Mouse (Mus musculus) kidney, adult 2 months (tissue): ENCODE measurements around the gene Cgref1. TPM values are rescaled to one million over a fixed set of nuclear protein-coding genes. Genes with fewer than 3 reads are reported as not detected.

Experiments used
- DNase-seq: peaks from one replicate; pipeline ENCODE4 v3.0.0; 2021
- H3K27ac ChIP-seq: fragments of 200-500 bp; 2 replicates; pipeline ENCODE4 v1.5.1; 2012; ENCODE audit warnings: low read depth, low read length, control low read depth, inconsistent platforms; ENCODE audit not compliant: insufficient read depth
- H3K27me3 ChIP-seq: fragments of 200-500 bp; replicated peaks from 2 replicates; pipeline ENCODE4 v1.6.1; 2012; ENCODE audit warnings: mild to moderate bottlenecking, moderate library complexity, low read length, inconsistent platforms; ENCODE audit not compliant: control insufficient read depth, insufficient read depth
- H3K36me3 ChIP-seq: fragments of 200-500 bp; 2 replicates; pipeline ENCODE4 v1.6.1; 2012; ENCODE audit warnings: mild to moderate bottlenecking, moderate library complexity, low read length, inconsistent platforms; ENCODE audit not compliant: control insufficient read depth, insufficient read depth
- H3K4me1 ChIP-seq: fragments of 200-500 bp; 2 replicates; pipeline ENCODE4 v1.6.1; 2011; ENCODE audit warnings: low read length; ENCODE audit not compliant: control insufficient read depth, insufficient read depth
- H3K4me3 ChIP-seq: fragments of 200-500 bp; 2 replicates; pipeline ENCODE4 v1.5.1; 2011; ENCODE audit warnings: mild to moderate bottlenecking, low read depth, low read length, control low read depth; ENCODE audit not compliant: insufficient read depth
- CTCF ChIP-seq: fragments of 200-500 bp; conservative IDR thresholded peaks from 2 replicates; pipeline ENCODE4 v1.5.1; 2011; ENCODE audit warnings: low read depth, mild to moderate bottlenecking, control low read depth, low read length, moderate library complexity, mixed read lengths; ENCODE audit not compliant: insufficient read depth, insufficient read length
- POLR2A ChIP-seq: fragments of 200-500 bp; IDR thresholded peaks from one replicate; pipeline ENCODE4 v1.6.1; 2011; ENCODE audit warnings: low read depth, low read length, control low read depth
- WGBS: fragments of 180-500 bp; shearing (Covaris S2); methylation state at CpG from one replicate; pipeline ENCODE4 v1.1.7; 2018; 5-methylcytosine and 5-hydroxymethylcytosine counted together
- polyA plus RNA-seq: library from polyadenylated mRNA; depleted of rRNA; stranded (reverse); fragments of >200 nt; gene quantifications from 2 replicates; pipeline ENCODE4 v1.2.3, GENCODE M21; 2012

The Cgref1 gene
- polyA plus RNA-seq, 1 experiment: 387 TPM

DNA sequence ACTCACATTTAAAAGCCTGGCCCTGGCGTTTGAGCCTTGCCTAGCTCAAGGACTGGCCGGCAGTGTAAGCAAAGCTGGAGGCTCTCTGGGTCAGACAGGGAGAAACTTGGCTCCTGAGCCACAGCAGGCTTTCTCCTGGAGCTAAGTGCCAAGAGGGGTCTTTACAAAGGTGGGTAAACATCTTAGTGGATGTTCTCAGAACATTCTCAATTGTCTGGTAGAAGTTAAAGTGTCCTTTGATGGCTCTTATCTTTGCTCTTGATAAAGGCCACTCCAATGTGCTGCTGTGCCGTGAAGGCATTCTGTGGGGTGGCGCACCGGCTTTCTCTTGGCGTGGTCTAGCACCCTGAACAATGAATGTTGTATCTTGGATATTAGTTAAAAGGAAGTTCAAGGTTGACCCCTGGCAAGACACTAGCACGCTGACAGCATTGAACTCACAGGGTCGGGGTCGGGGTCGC, 22.8 kb downstream of the Cgref1 start:
- peak overlapping the region; percentile 95 for H3K27ac ChIP-seq
- WGBS: 48% methylated on average over 10 of the region's 10 CpGs
- peak overlapping the region; percentile 96 for H3K4me3 ChIP-seq
- peaks cover 12% of the 10 kb centered on the region; the same call in 1 of the 2 replicates for H3K4me1 ChIP-seq
- no peak for DNase-seq
- no peak for TF ChIP-seq CTCF
- TF ChIP-seq POLR2A: no peak
- no peaks in the 10 kb centered on the region for H3K27me3 ChIP-seq
- no peaks in the 10 kb centered on the region for H3K36me3 ChIP-seq

DNA sequence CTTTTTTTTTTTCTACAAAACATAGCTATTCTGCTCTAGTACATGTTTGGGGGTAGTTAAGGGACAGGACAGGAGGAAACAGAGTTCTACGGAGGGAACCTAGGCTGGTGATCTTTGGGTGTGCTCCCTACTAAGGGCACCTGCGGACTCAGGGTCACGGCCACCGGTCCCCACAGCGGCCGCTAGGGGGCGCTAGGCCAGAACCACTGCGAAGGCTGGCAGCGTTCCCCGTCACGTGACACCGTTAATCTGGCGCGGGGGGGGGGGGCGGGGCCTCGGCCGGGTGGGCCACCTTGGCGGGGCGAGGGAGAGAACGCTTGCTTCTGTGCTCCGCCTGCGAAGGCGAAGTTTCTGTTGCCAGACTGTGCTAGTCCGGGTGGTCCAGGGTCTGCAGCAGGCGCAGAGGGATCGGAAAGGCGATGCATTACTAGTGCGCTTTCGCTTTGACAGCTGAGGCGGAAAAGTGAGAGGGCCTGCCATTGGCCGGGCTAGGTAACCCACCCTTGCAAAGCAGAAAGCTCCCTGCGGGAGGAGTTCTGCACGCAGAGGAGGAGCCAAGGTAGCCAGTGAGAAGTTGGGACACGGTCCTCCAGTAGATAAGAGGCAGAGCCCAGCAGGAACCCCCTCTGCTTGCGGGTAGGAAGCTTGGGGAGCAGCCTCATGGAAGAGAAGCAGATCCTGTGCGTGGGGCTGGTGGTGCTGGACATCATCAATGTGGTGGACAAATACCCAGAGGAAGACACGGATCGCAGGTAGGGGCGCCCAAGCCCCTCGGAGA, 23.9 kb downstream of the Cgref1 start, which contains the start of gene Khk:
TSS of gene Khk (plus strand) at position 176 of the 778 bp plus-strand sequence.
- no peaks in the 10 kb centered on the region for H3K36me3 ChIP-seq
- H3K4me1 ChIP-seq: peaks cover 9% of the 10 kb centered on the region; the same call in 1 of the 2 replicates
- no peaks in the 10 kb centered on the region for H3K27me3 ChIP-seq
- peak; percentile 94 for DNase-seq
- TF ChIP-seq POLR2A (peak; percentile 85), CTCF (peak; percentile 78)
- peak within 1 kb of the TSS; percentile 96 for H3K4me3 ChIP-seq
- 1% methylated on average over 36 of the region's 40 CpGs for WGBS
- H3K27ac ChIP-seq: peak within 1 kb of the TSS; percentile 95

GRCm38 (mm10) chr5:30920621-30921020, 24.8 kb downstream of the Cgref1 start:
- no peaks in the 10 kb centered on the region for H3K36me3 ChIP-seq
- 0 out of 2 replicates have a peak overlapping the region, but pooled peaks have one; percentile 3 for H3K27ac ChIP-seq
- peak overlapping the region; percentile 1; the same call in 1 of the 2 replicates for H3K4me3 ChIP-seq
- peaks cover 13% of the 10 kb centered on the region; the same call in 1 of the 2 replicates for H3K4me1 ChIP-seq
- TF ChIP-seq CTCF (no peak), POLR2A (no peak)
- peak; percentile 68 for DNase-seq
- no peaks in the 10 kb centered on the region for H3K27me3 ChIP-seq
- 57% methylated on average over 19 of the region's 19 CpGs for WGBS

GRCm38 (mm10) chr5:30919831-30920614, 25.4 kb downstream of the Cgref1 start:
- DNase-seq: no peak
- no peak for TF ChIP-seq POLR2A
- no peak overlapping the region for H3K27ac ChIP-seq
- peaks cover 17% of the 10 kb centered on the region; the same call in 1 of the 2 replicates for H3K4me1 ChIP-seq
- H3K4me3 ChIP-seq: no peak overlapping the region
- WGBS: 75% methylated on average over 11 of the region's 11 CpGs
- no peaks in the 10 kb centered on the region for H3K36me3 ChIP-seq
- no peaks in the 10 kb centered on the region for H3K27me3 ChIP-seq

GRCm38 (mm10) chr5:30918691-30919090, 26.7 kb downstream of the Cgref1 start:
- H3K27ac ChIP-seq: no peak overlapping the region
- 93% methylated on average over 8 of the region's 8 CpGs for WGBS
- no peaks in the 10 kb centered on the region for H3K27me3 ChIP-seq
- no peaks in the 10 kb centered on the region for H3K36me3 ChIP-seq
- peaks cover 17% of the 10 kb centered on the region; the same call in 1 of the 2 replicates for H3K4me1 ChIP-seq
- H3K4me3 ChIP-seq: no peak overlapping the region
- TF ChIP-seq POLR2A (no peak), CTCF (no peak)
- DNase-seq: no peak

GRCm38 (mm10) chr5:30917891-30918670, 27.3 kb downstream of the Cgref1 start:
- Histone ChIP-seq H3K4me3 (no peak overlapping the region), H3K4me1 (peaks cover 17% of the 10 kb centered on the region; the same call in 1 of the 2 replicates), H3K27me3 (no peaks in the 10 kb centered on the region), H3K27ac (no peak overlapping the region), H3K36me3 (no peaks in the 10 kb centered on the region)
- TF ChIP-seq POLR2A: no peak
- TF ChIP-seq CTCF: no peak
- no peak for DNase-seq
- 84% methylated on average over 31 of the region's 31 CpGs for WGBS
